In the genomic region with DNA sequence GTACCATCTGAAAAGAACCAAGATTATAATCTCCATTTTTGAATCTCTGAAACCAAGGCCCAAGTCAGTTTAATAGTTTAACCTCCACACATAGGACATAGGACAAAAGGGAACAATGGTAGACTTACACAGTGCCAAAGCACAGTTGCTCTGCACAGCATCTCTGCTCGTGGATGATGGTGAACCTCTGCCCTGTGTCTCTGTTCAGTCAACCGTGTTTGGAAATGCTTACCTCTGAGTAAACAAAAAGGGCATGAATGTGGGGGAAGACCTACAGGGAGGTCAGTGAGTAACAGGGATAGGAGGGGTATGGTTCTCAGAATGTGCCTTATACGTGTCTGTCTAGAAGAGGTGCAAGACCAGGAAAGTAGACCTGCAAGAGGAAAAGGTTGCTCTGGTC, we compare ENCODE assay signal across 24 mouse cellular contexts. TPM values are rescaled to one million over a fixed set of nuclear protein-coding genes. Genes with fewer than 3 reads are reported as not detected.
"Had no signal": no experiment of that assay in that cellular context is flagged by ENCODE, and none has a peak within 500 bp of the region (broad histone marks: within the 10 kb centered on the region; RNA-seq: fewer than 3 reads in every experiment).

No protein-coding gene starts in this region.

- H3K4me1 ChIP-seq: lung, embryonic 15.5 days; megakaryocyte, embryonic 14.5 days; midbrain, embryonic 13.5 days; midbrain, embryonic 15.5 days; neural tube, embryonic 12.5 days; stomach, embryonic 15.5 days had no signal

- ATAC-seq: lung, postnatal 0 days; midbrain, embryonic 13.5 days; midbrain, embryonic 15.5 days had no signal

- H3K9me3 ChIP-seq: lung, embryonic 15.5 days; midbrain, embryonic 13.5 days; midbrain, embryonic 15.5 days; neural tube, embryonic 12.5 days; stomach, embryonic 15.5 days had no signal

- H3K4me3 ChIP-seq: lung, embryonic 15.5 days; megakaryocyte, embryonic 14.5 days; midbrain, embryonic 13.5 days; midbrain, embryonic 15.5 days; neural tube, embryonic 12.5 days; stomach, embryonic 15.5 days had no signal

- H3K9ac ChIP-seq: lung, embryonic 15.5 days; midbrain, embryonic 13.5 days; midbrain, embryonic 15.5 days; neural tube, embryonic 12.5 days; stomach, embryonic 15.5 days had no signal

- H3K27ac ChIP-seq: lung, embryonic 15.5 days; macrophage; midbrain, embryonic 13.5 days; midbrain, embryonic 15.5 days; neural tube, embryonic 12.5 days; stomach, embryonic 15.5 days; stomach, postnatal 0 days had no signal

- H3K27me3 ChIP-seq: lung, embryonic 15.5 days; midbrain, embryonic 13.5 days; midbrain, embryonic 15.5 days; neural tube, embryonic 12.5 days; stomach, embryonic 15.5 days had no signal

- DNase-seq: lung, adult 2 months; lung, postnatal 14 days; lung, postnatal 36 days; right cerebral cortex, postnatal 14 days; thymus, adult 2 months; thymus, postnatal 25 days; thymus, postnatal 4 days had no signal

- H3K36me3 ChIP-seq: lung, embryonic 15.5 days; midbrain, embryonic 13.5 days; midbrain, embryonic 15.5 days; neural tube, embryonic 12.5 days; stomach, embryonic 15.5 days had no signal

- H3K4me2 ChIP-seq: lung, embryonic 15.5 days; midbrain, embryonic 11.5 days; midbrain, embryonic 13.5 days; midbrain, embryonic 15.5 days; neural tube, embryonic 12.5 days; stomach, embryonic 15.5 days had no signal

RNA-seq across cellular contexts. Expression of a gene that starts 57.6 kb away (rescaled TPM):
- total RNA-seq: megakaryocyte progenitor cell, adult 5-6 weeks; midbrain, postnatal 0 days; monocyte, adult 5-6 weeks; neutrophil, adult 5-6 weeks had no signal
- polyA plus RNA-seq: lung, adult 2 months; lung, embryonic 15.5 days; lung, postnatal 0 days; macrophage; midbrain, embryonic 11.5 days; midbrain, embryonic 13.5 days; midbrain, embryonic 15.5 days; midbrain, postnatal 0 days; neural tube, embryonic 12.5 days; neural tube, embryonic 14.5 days; spleen, adult 2 months; stomach, embryonic 15.5 days; stomach, postnatal 0 days; thymus, adult 2 months; urinary bladder, adult 2 months had no signal
